Mouse (Mus musculus): ENCODE data around the gene Pdia6. TPM values are rescaled to one million over a fixed set of nuclear protein-coding genes. Genes with fewer than 3 reads are reported as not detected.

The Pdia6 gene
- total RNA-seq, 1 experiment, result 632 TPM

DNA sequence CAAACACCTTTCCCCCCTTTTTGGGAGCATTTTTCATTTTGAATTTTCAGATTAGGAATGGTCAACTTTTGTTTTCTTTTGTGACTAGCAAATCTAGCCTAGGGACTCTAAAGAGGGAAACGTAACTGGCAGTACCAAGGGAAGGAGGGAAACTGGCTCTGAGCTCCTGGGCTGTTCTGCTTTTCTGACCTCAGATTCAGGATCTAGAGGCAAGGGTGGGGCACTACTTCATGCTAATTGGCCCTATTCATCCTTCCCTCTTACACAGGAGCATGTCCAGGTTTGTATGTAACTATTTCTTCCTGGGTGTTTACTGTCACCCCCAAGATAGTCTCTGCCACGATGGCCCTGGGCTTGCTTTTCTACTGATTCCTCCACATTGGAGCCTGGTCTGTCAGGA, 30.6 kb downstream of the Pdia6 start:
- no peak overlapping the region for H3K4me3 ChIP-seq (ENCODE audit: insufficient read depth in 1 of 2, low read depth in 1 of 2, low read length in 2 of 2, poor library complexity in 1 of 2, severe bottlenecking in 1 of 2)
- TF ChIP-seq CHD2 (IDR thresholded peaks at IDR 0.05; ENCODE audit: low read depth, low read length) (no peak), ZNF384 (IDR thresholded peaks at IDR 0.05; ENCODE audit: low read depth, low read length) (no peak), HCFC1 (IDR thresholded peaks at IDR 0.05; ENCODE audit: borderline replicate concordance, insufficient read depth, low read length) (no peak), ZC3H11A (IDR thresholded peaks at IDR 0.05; ENCODE audit: borderline replicate concordance, low read depth, low read length) (no peak), MAFK (IDR thresholded peaks at IDR 0.05; ENCODE audit: insufficient read depth, low read depth, low read length) (no peak)
- H3K9ac ChIP-seq (ENCODE audit: insufficient read depth, low read depth, low read length, poor library complexity, severe bottlenecking), result no peak overlapping the region
- in situ Hi-C loops (cut with MboI; ENCODE audit: low sequenced_read_pairs in 2 of 2, unreplicated experiment in 2 of 2), result no loop called here
- H3K36me3 ChIP-seq (ENCODE audit: control insufficient read depth, insufficient read depth, low read length, poor library complexity, severe bottlenecking), result no peaks in the 10 kb centered on the region
- no peak overlapping the region for H3K27ac ChIP-seq (ENCODE audit: insufficient read depth, low read depth, low read length, poor library complexity, severe bottlenecking)
- no peaks in the 10 kb centered on the region for H3K9me3 ChIP-seq (ENCODE audit: control insufficient read depth, insufficient read depth, low read depth, low read length)
- peaks cover 0 to 3% of the 10 kb centered on the region in 2 experiments; a peak in 1 of 4 replicates for H3K4me1 ChIP-seq (ENCODE audit: control insufficient read depth in 2 of 2, insufficient read depth in 2 of 2, low read length in 2 of 2, poor library complexity in 1 of 2)
- no peak for DNase-seq (ENCODE audit: low read depth, low spot score)

DNA sequence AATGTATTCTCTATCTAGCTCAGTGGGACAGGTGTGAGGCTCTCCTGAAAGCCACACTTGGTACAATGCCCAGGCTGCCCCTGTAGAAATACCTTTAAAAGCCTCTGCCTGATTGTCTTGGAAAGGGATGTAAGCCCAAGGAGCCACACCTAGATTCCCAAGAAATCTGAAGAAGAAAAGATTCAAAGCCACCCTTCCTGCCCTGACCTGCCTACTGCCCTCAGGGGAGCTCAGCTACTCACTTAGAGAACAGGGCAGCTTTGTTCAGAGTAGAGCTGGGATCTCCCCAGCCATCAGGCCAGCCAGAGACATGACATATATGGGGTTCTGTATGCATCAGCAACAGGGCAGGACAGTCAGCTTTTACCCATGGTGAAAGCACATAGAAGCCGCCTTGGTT, 33.6 kb downstream of the Pdia6 start:
- no peaks in the 10 kb centered on the region for H3K9me3 ChIP-seq (ENCODE audit: control insufficient read depth, insufficient read depth, low read depth, low read length)
- peak; percentile 12 for DNase-seq (ENCODE audit: low read depth, low spot score)
- H3K4me3 ChIP-seq (ENCODE audit: insufficient read depth in 1 of 2, low read depth in 1 of 2, low read length in 2 of 2, poor library complexity in 1 of 2, severe bottlenecking in 1 of 2), result no peak overlapping the region
- H3K36me3 ChIP-seq (ENCODE audit: control insufficient read depth, insufficient read depth, low read length, poor library complexity, severe bottlenecking), result no peaks in the 10 kb centered on the region
- peaks cover 0 to 3% of the 10 kb centered on the region in 2 experiments; a peak in 1 of 4 replicates for H3K4me1 ChIP-seq (ENCODE audit: control insufficient read depth in 2 of 2, insufficient read depth in 2 of 2, low read length in 2 of 2, poor library complexity in 1 of 2)
- no peak for TF ChIP-seq HCFC1 (IDR thresholded peaks at IDR 0.05; ENCODE audit: borderline replicate concordance, insufficient read depth, low read length)
- TF ChIP-seq ZNF384 (IDR thresholded peaks at IDR 0.05; ENCODE audit: low read depth, low read length), result no peak
- TF ChIP-seq CHD2 (IDR thresholded peaks at IDR 0.05; ENCODE audit: low read depth, low read length), result no peak
- TF ChIP-seq ZC3H11A (IDR thresholded peaks at IDR 0.05; ENCODE audit: borderline replicate concordance, low read depth, low read length), result no peak
- no peak for TF ChIP-seq MAFK (IDR thresholded peaks at IDR 0.05; ENCODE audit: insufficient read depth, low read depth, low read length)
- in situ Hi-C loops (cut with MboI; ENCODE audit: low sequenced_read_pairs in 2 of 2, unreplicated experiment in 2 of 2), result no loop called here
- H3K27ac ChIP-seq (ENCODE audit: insufficient read depth, low read depth, low read length, poor library complexity, severe bottlenecking), result no peak overlapping the region
- no peak overlapping the region for H3K9ac ChIP-seq (ENCODE audit: insufficient read depth, low read depth, low read length, poor library complexity, severe bottlenecking)

DNA sequence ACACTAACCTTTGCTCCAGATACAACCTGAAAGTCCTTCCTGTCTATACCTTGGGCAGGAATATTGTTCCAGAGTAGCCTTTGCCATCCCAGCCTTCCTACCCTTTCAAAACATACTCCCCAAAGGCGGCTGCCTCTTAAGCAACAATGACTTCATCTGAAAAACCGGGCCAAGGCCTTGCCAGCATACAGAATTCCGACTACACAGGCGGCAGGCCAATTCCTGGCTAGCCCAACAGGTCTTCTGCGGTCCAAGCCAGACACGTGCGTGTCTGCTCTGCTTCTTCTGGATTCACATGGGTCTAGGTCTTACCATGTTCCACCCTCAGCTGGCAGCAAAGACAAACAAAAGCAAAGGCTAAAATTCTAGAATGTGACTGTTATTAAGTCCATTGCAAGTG, 39.1 kb downstream of the Pdia6 start:
- DNase-seq (ENCODE audit: low read depth, low spot score), result no peak
- Histone ChIP-seq H3K27ac (ENCODE audit: insufficient read depth, low read depth, low read length, poor library complexity, severe bottlenecking) (no peak overlapping the region), H3K4me1 (ENCODE audit: control insufficient read depth in 2 of 2, insufficient read depth in 2 of 2, low read length in 2 of 2, poor library complexity in 1 of 2) (no peaks in the 10 kb centered on the region), H3K36me3 (ENCODE audit: control insufficient read depth, insufficient read depth, low read length, poor library complexity, severe bottlenecking) (no peaks in the 10 kb centered on the region), H3K4me3 (ENCODE audit: insufficient read depth in 1 of 2, low read depth in 1 of 2, low read length in 2 of 2, poor library complexity in 1 of 2, severe bottlenecking in 1 of 2) (no peak overlapping the region), H3K9ac (ENCODE audit: insufficient read depth, low read depth, low read length, poor library complexity, severe bottlenecking) (no peak overlapping the region), H3K9me3 (ENCODE audit: control insufficient read depth, insufficient read depth, low read depth, low read length) (no peaks in the 10 kb centered on the region)
- in situ Hi-C loops (cut with MboI; ENCODE audit: low sequenced_read_pairs in 2 of 2, unreplicated experiment in 2 of 2), result no loop called here
- TF ChIP-seq MAFK (IDR thresholded peaks at IDR 0.05; ENCODE audit: insufficient read depth, low read depth, low read length), result no peak
- no peak for TF ChIP-seq CHD2 (IDR thresholded peaks at IDR 0.05; ENCODE audit: low read depth, low read length)

DNA sequence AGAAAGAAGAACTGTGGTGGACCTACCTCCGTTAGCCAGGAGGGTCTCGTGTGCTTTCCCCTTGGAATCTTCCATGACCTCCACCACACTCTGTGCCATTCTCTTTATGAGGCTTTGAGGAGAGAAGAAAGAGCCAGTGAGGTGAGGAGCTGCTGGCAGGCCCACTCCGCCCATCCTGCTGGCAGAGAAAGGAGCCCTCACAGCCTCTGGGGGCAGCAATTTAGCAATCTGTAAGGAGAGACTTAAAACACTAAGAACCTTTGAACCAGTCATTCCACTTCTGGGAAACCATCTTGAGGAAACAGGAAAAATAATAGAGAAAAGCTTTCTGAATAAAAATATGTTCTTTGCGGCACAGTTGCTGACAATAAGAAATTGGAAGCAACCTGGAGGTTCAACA, 41.9 kb downstream of the Pdia6 start:
- Histone ChIP-seq H3K4me3 (ENCODE audit: insufficient read depth in 1 of 2, low read depth in 1 of 2, low read length in 2 of 2, poor library complexity in 1 of 2, severe bottlenecking in 1 of 2) (no peak overlapping the region), H3K9me3 (ENCODE audit: control insufficient read depth, insufficient read depth, low read depth, low read length) (no peaks in the 10 kb centered on the region), H3K36me3 (ENCODE audit: control insufficient read depth, insufficient read depth, low read length, poor library complexity, severe bottlenecking) (no peaks in the 10 kb centered on the region), H3K27ac (ENCODE audit: insufficient read depth, low read depth, low read length, poor library complexity, severe bottlenecking) (no peak overlapping the region), H3K9ac (ENCODE audit: insufficient read depth, low read depth, low read length, poor library complexity, severe bottlenecking) (no peak overlapping the region), H3K4me1 (ENCODE audit: control insufficient read depth in 2 of 2, insufficient read depth in 2 of 2, low read length in 2 of 2, poor library complexity in 1 of 2) (no peaks in the 10 kb centered on the region)
- DNase-seq (ENCODE audit: low read depth, low spot score), result no peak
- TF ChIP-seq ZC3H11A (IDR thresholded peaks at IDR 0.05; ENCODE audit: borderline replicate concordance, low read depth, low read length) (no peak), HCFC1 (IDR thresholded peaks at IDR 0.05; ENCODE audit: borderline replicate concordance, insufficient read depth, low read length) (no peak), CHD2 (IDR thresholded peaks at IDR 0.05; ENCODE audit: low read depth, low read length) (no peak), ZNF384 (IDR thresholded peaks at IDR 0.05; ENCODE audit: low read depth, low read length) (no peak), MAFK (IDR thresholded peaks at IDR 0.05; ENCODE audit: insufficient read depth, low read depth, low read length) (no peak)
- in situ Hi-C loops (cut with MboI; ENCODE audit: low sequenced_read_pairs in 2 of 2, unreplicated experiment in 2 of 2), result no loop called here
